Mouse (Mus musculus) forebrain, embryonic 16.5 days (tissue): ENCODE data around the gene Zfp382. TPM values are rescaled to one million over a fixed set of nuclear protein-coding genes. Genes with fewer than 3 reads are reported as not detected.
"Not testable (repeated sequence)": the region's sequence is repeated elsewhere in the genome, so short reads cannot be mapped to it uniquely, and the experiment has no call there.

Experiments
- ATAC-seq: fragments of 200-750 bp; cut with Nextera tagmentation; 2 replicates; pipeline ENCODE4 v1.8.0; 2017; ENCODE audit warnings: mild to moderate bottlenecking, moderate library complexity
- H3K27ac ChIP-seq: fragments of 300-500 bp; sonication (generic); 2 replicates; pipeline ENCODE4 v1.5.1; 2014; ENCODE audit warnings: low read length, control low read depth
- H3K27me3 ChIP-seq: fragments of 300-500 bp; sonication (generic); replicated peaks from 2 replicates; pipeline ENCODE4 v1.6.1; 2014; ENCODE audit warnings: low read length; ENCODE audit not compliant: control insufficient read depth, insufficient read depth
- H3K36me3 ChIP-seq: fragments of 300-500 bp; sonication (generic); 2 replicates; pipeline ENCODE4 v1.6.1; 2014; ENCODE audit not compliant: control insufficient read depth, insufficient read depth
- H3K4me1 ChIP-seq: fragments of 300-500 bp; sonication (generic); replicated peaks from 2 replicates; pipeline ENCODE4 v1.6.1; 2014; ENCODE audit warnings: low read length; ENCODE audit not compliant: control insufficient read depth, insufficient read depth
- H3K4me2 ChIP-seq: fragments of 300-500 bp; sonication (generic); 2 replicates; pipeline ENCODE4 v1.6.1; 2014; ENCODE audit warnings: mild to moderate bottlenecking, low read length, control low read depth
- H3K4me3 ChIP-seq: fragments of 300-500 bp; sonication (generic); replicated peaks from 2 replicates; pipeline ENCODE4 v1.5.1; 2014; ENCODE audit warnings: mild to moderate bottlenecking, low read length, control low read depth
- H3K9ac ChIP-seq: fragments of 300-500 bp; sonication (generic); replicated peaks from 2 replicates; pipeline ENCODE4 v1.6.1; 2014; ENCODE audit warnings: low read depth, low read length, control low read depth
- H3K9me3 ChIP-seq: fragments of 300-500 bp; sonication (generic); 2 replicates; pipeline ENCODE4 v1.6.1; 2016; ENCODE audit warnings: low read length; ENCODE audit not compliant: control insufficient read depth
- WGBS: fragments of 180-500 bp; shearing (Covaris S2); extraction: QIAGEN DNeasy Blood & Tissue Kit; methylation state at CpG from one replicate; pipeline ENCODE4 v1.1.7; 2014; 5-methylcytosine and 5-hydroxymethylcytosine counted together
- microRNA-seq: library from miRNA; unstranded; fragments of <30 nt; microRNA quantifications from one replicate; pipeline ENCODE4, GENCODE M21; 2017
- polyA plus RNA-seq: library from polyadenylated mRNA; unstranded; fragments of >200 nt; fragmentation: Nextera tagmentation; extraction: Ambion mirVana; gene quantifications from 2 replicates; pipeline ENCODE4 v1.2.1, GENCODE M21; 2015

The Zfp382 gene
- polyA plus RNA-seq, 1 experiment from 2014 or later = 30.6 TPM

DNA sequence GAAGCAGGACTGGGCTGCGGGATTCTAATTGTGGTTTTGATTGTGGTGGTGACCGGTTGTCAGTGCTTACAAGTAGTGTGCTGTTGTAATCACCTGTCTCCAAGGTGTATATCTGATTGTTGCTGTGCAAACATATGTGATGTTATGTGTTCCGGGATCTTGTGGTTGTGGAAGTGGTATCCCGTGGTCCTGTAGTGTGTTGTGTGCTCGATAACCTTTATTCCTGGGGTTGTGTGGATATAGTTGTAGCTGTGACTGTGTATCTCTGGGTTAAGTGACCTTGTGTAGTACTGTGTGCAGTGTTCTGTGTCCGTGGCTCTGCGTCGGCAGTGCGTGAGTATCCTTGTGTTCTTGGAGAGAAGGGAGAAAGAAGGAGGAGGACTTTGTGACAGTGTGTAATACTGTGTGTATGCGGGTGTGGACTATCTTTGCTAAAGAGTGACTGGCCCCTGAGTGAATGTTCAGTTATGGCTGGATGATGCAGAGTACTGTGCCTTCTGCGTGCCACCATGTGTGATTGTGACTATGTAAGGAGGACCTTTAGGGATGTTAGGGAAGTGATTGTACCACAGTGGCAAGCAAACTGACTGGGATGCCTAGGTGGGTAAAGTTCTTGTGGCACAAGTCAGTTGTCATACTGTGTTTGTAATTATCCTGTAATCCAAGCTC, 48.7 kb downstream of the Zfp382 start:
- no peak for ATAC-seq
- H3K4me3 ChIP-seq = peak overlapping the region; percentile 59
- H3K9me3 ChIP-seq = peaks cover 8% of the 10 kb centered on the region
- peak overlapping the region; percentile 88 for H3K9ac ChIP-seq
- no peak overlapping the region; the same call in 1 of the 2 replicates for H3K27ac ChIP-seq
- peaks cover 14% of the 10 kb centered on the region for H3K36me3 ChIP-seq
- peak overlapping the region; percentile 60 for H3K4me2 ChIP-seq
- WGBS = 27% methylated on average over 11 of the region's 11 CpGs
- H3K4me1 ChIP-seq = peaks cover 20% of the 10 kb centered on the region
- H3K27me3 ChIP-seq = no peaks in the 10 kb centered on the region

GRCm38 (mm10) chr7:30176474-30176873, 54.7 kb downstream of the Zfp382 start:
- Histone ChIP-seq H3K4me3 (no peak overlapping the region), H3K27me3 (no peaks in the 10 kb centered on the region), H3K4me2 (no peak overlapping the region), H3K4me1 (no peaks in the 10 kb centered on the region), H3K9me3 (no peaks in the 10 kb centered on the region), H3K36me3 (peaks cover 10% of the 10 kb centered on the region), H3K27ac (no peak overlapping the region), H3K9ac (no peak overlapping the region)
- ATAC-seq = no peak
- WGBS = 93% methylated on average over 12 of the region's 12 CpGs

DNA sequence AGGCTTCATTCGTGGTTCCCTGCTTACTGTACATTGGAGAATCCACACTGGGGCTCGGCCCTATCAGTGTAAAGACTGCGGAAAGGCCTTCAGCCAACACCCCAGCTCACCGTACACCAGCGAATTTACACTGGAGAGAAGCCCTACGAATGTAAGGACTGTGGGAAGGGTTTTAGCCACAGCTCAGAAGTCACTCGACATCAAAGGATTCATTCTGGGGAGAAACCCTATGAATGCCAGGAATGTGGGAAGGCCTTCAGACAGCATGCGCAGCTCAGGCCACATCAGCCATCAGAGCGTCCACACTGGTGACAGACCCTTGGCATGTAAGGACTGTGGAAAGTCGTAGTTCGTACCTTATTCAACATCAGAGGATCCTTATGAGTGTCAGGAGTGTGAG, 56.5 kb downstream of the Zfp382 start:
- H3K27ac ChIP-seq = no peak overlapping the region
- WGBS = 87% methylated on average over 11 of the region's 11 CpGs
- no peak overlapping the region for H3K9ac ChIP-seq
- no peaks in the 10 kb centered on the region for H3K4me1 ChIP-seq
- H3K27me3 ChIP-seq = no peaks in the 10 kb centered on the region
- no peak overlapping the region for H3K4me3 ChIP-seq
- no peak for ATAC-seq
- no peaks in the 10 kb centered on the region for H3K9me3 ChIP-seq
- peaks cover 10% of the 10 kb centered on the region for H3K36me3 ChIP-seq
- no peak overlapping the region for H3K4me2 ChIP-seq

GRCm38 (mm10) chr7:30181308-30181707, 59.6 kb downstream of the Zfp382 start:
- H3K9me3 ChIP-seq = no peaks in the 10 kb centered on the region
- H3K9ac ChIP-seq = no peak overlapping the region
- H3K4me3 ChIP-seq = no peak overlapping the region
- no peaks in the 10 kb centered on the region for H3K27me3 ChIP-seq
- peak; percentile 60; the same call in 1 of the 2 replicates for ATAC-seq
- H3K27ac ChIP-seq = 0 out of 2 replicates have a peak overlapping the region, but pooled peaks have one; percentile 3
- 2% methylated on average over 4 of the region's 4 CpGs for WGBS
- H3K36me3 ChIP-seq = peaks cover 12% of the 10 kb centered on the region
- H3K4me2 ChIP-seq = no peak overlapping the region
- H3K4me1 ChIP-seq = peaks cover 7% of the 10 kb centered on the region

GRCm38 (mm10) chr7:30181929-30182328, 60.2 kb downstream of the Zfp382 start:
- not testable (repeated sequence) for H3K9ac ChIP-seq, H3K4me1 ChIP-seq, H3K27me3 ChIP-seq, H3K4me3 ChIP-seq, H3K9me3 ChIP-seq, H3K27ac ChIP-seq, ATAC-seq, H3K4me2 ChIP-seq
- WGBS = 84% methylated on average over 9 of the region's 10 CpGs
- peaks cover 18% of the 10 kb centered on the region for H3K36me3 ChIP-seq

GRCm38 (mm10) chr7:30183189-30183588, 61.4 kb downstream of the Zfp382 start:
- H3K9ac ChIP-seq, H3K4me1 ChIP-seq, H3K4me3 ChIP-seq, H3K4me2 ChIP-seq, H3K27me3 ChIP-seq, ATAC-seq, H3K9me3 ChIP-seq, H3K27ac ChIP-seq: not testable (repeated sequence)
- H3K36me3 ChIP-seq = peaks cover 25% of the 10 kb centered on the region
- 64% methylated on average over 7 of the region's 7 CpGs for WGBS

- WGBS = under 1% methylated on average over 11 of the region's 11 CpGs
- H3K4me2 ChIP-seq = peak within 1 kb of the TSS; percentile 39
- H3K27ac ChIP-seq = no peak within 1 kb of the TSS
- peaks cover 21% of the 10 kb centered on the region for H3K36me3 ChIP-seq
- H3K27me3 ChIP-seq = no peaks in the 10 kb centered on the region
- 0 out of 2 replicates have a peak within 1 kb of the TSS, but pooled peaks have one; percentile 22 for H3K9ac ChIP-seq
- peaks cover 7% of the 10 kb centered on the region for H3K4me1 ChIP-seq
- no peak within 1 kb of the TSS for H3K4me3 ChIP-seq
- H3K9me3 ChIP-seq = no peaks in the 10 kb centered on the region
- peak; percentile 26; the same call in 1 of the 2 replicates for ATAC-seq
Observed at GRCm38 (mm10) chr7:30183879-30184289, 62.1 kb downstream of the Zfp382 start, which contains the start of gene Cox7a1. TSS of gene Cox7a1 (plus strand) at chr7:30184144.

Small RNAs within 50 kb of the gene (microRNA-seq; reads per million reads assigned to microRNA genes)
- not detected for gene Gm23368

Other genes starting within 250 kb of the Zfp382 start
- 18.0 and 20.5 TPM in 2 replicates for gene Zfp27, start 215.4 kb upstream of the Zfp382 start, polyA plus RNA-seq
- 7.5 and 7.8 TPM in 2 replicates for gene Zfp383, start 213.7 kb upstream of the Zfp382 start, polyA plus RNA-seq
- 22.3 and 24.3 TPM in 2 replicates for gene Zfp74, start 167.9 kb upstream of the Zfp382 start, polyA plus RNA-seq
- 3.0 and 4.2 TPM in 2 replicates for gene Zfp568, start 138.0 kb upstream of the Zfp382 start, polyA plus RNA-seq
- gene Zfp14, start 70.6 kb upstream of the Zfp382 start, polyA plus RNA-seq = 14.2 and 14.7 TPM in 2 replicates
- gene Zfp82, start 49.0 kb upstream of the Zfp382 start, polyA plus RNA-seq = 16.4 and 17.5 TPM in 2 replicates
- 2.5 and 3.3 TPM in 2 replicates for gene Gm26920, start 31.5 kb upstream of the Zfp382 start, polyA plus RNA-seq
- 20.6 and 22.1 TPM in 2 replicates for gene Zfp566, start 31.4 kb upstream of the Zfp382 start, polyA plus RNA-seq
- 112 and 137 TPM in 2 replicates for gene Zfp260, start 27.2 kb upstream of the Zfp382 start, polyA plus RNA-seq
- 17.4 and 18.0 TPM in 2 replicates for gene Zfp146, start 47.8 kb downstream of the Zfp382 start, polyA plus RNA-seq
- 2.4 and 4.1 TPM in 2 replicates for gene Cox7a1, start 62.2 kb downstream of the Zfp382 start, polyA plus RNA-seq
- gene Capns1, start 76.9 kb downstream of the Zfp382 start, polyA plus RNA-seq = 59.7 and 68.4 TPM in 2 replicates
- 160 and 165 TPM in 2 replicates for gene Polr2i, start 110.0 kb downstream of the Zfp382 start, polyA plus RNA-seq
- 358 and 393 TPM in 2 replicates for gene Tbcb, start 110.3 kb downstream of the Zfp382 start, polyA plus RNA-seq
- gene Ovol3, start 113.8 kb downstream of the Zfp382 start, polyA plus RNA-seq = not detected in 2 replicates
- 0.36 and 0.42 TPM in 2 replicates for gene Thap8, start 158.2 kb downstream of the Zfp382 start, polyA plus RNA-seq
- gene Wdr62, start 158.5 kb downstream of the Zfp382 start, polyA plus RNA-seq = 6.2 and 8.2 TPM in 2 replicates
- gene Clip3, start 169.8 kb downstream of the Zfp382 start, polyA plus RNA-seq = 129 and 145 TPM in 2 replicates
- gene Alkbh6, start 186.8 kb downstream of the Zfp382 start, polyA plus RNA-seq = 93.6 and 104 TPM in 2 replicates
- gene Syne4, start 192.9 kb downstream of the Zfp382 start, polyA plus RNA-seq = 8.5 and 11.7 TPM in 2 replicates
- gene E130208F15Rik, start 199.8 kb downstream of the Zfp382 start, polyA plus RNA-seq = not detected in 2 replicates
- 18.0 and 19.3 TPM in 2 replicates for gene Sdhaf1, start 202.0 kb downstream of the Zfp382 start, polyA plus RNA-seq
- gene Lrfn3, start 240.8 kb downstream of the Zfp382 start, polyA plus RNA-seq = 10.4 and 13.4 TPM in 2 replicates